Mouse (Mus musculus) MEL (cell line): ENCODE measurements around the gene Unc119. TPM values are rescaled to one million over a fixed set of nuclear protein-coding genes. Genes with fewer than 3 reads are reported as not detected.

Experiments used
- DNase-seq: peaks from one replicate; pipeline ENCODE4 v3.0.0; 2011; ENCODE audit warnings: low read depth, low spot score
- H3K27ac ChIP-seq: 2 replicates; pipeline ENCODE4 v1.5.1; 2012; ENCODE audit warnings: low read depth, mild to moderate bottlenecking, control low read depth, low read length, moderate library complexity; ENCODE audit not compliant: control insufficient read depth
- H3K27me3 ChIP-seq, 2 experiments: fragments of 150-350 bp in 1 of 2; sonication (generic) in 1 of 2; 2 replicates each; pipeline ENCODE4 v1.6.1; 2012; ENCODE audit warnings: low read length in 2 of 2, mild to moderate bottlenecking in 2 of 2, improper control_type of control experiment in 1 of 2, moderate library complexity in 1 of 2; ENCODE audit not compliant: insufficient read depth in 2 of 2, control insufficient read depth in 1 of 2
- H3K36me3 ChIP-seq, 2 experiments: 2 replicates each; pipeline ENCODE4 v1.6.1; 2012 to 2014; ENCODE audit warnings: low read length in 2 of 2, improper control_type of control experiment in 1 of 2, inconsistent platforms in 1 of 2, mild to moderate bottlenecking in 1 of 2; ENCODE audit not compliant: insufficient read depth in 2 of 2, control insufficient read depth in 1 of 2
- H3K4me1 ChIP-seq, 2 experiments: fragments of 150-350 bp in 1 of 2; sonication (generic) in 1 of 2; 2 replicates each; pipeline ENCODE4 v1.6.1; 2012; ENCODE audit warnings: low read length in 2 of 2, improper control_type of control experiment in 1 of 2, mild to moderate bottlenecking in 1 of 2; ENCODE audit not compliant: insufficient read depth in 2 of 2, control insufficient read depth in 1 of 2
- H3K4me3 ChIP-seq, 2 experiments: fragments of 150-350 bp in 1 of 2; sonication (generic) in 1 of 2; 2 replicates each; pipeline ENCODE4 v1.5.1; 2012; ENCODE audit warnings: low read depth in 2 of 2, low read length in 2 of 2, mild to moderate bottlenecking in 2 of 2, moderate library complexity in 2 of 2, control low read depth in 1 of 2, improper control_type of control experiment in 1 of 2; ENCODE audit not compliant: control insufficient read depth in 1 of 2, insufficient read depth in 1 of 2
- H3K79me2 ChIP-seq: 2 replicates; pipeline ENCODE4 v1.6.1; 2012; ENCODE audit warnings: mild to moderate bottlenecking, low read length, moderate library complexity; ENCODE audit not compliant: control insufficient read depth, poor library complexity, insufficient read depth
- H3K9ac ChIP-seq: 2 replicates; pipeline ENCODE4 v1.6.1; 2012; ENCODE audit warnings: low read depth, mild to moderate bottlenecking, control low read depth, low read length, moderate library complexity; ENCODE audit not compliant: control insufficient read depth, poor library complexity, severe bottlenecking
- H3K9me3 ChIP-seq: fragments of 150-350 bp; sonication (generic); replicated peaks from 2 replicates; pipeline ENCODE4 v1.6.1; 2012; ENCODE audit warnings: mild to moderate bottlenecking, low read length, improper control_type of control experiment, moderate library complexity; ENCODE audit not compliant: insufficient read depth
- E2F4 ChIP-seq: IDR thresholded peaks from 2 replicates; pipeline ENCODE4 v1.6.1; 2011; ENCODE audit warnings: low read depth, low read length, improper control_type of control experiment, borderline replicate concordance
- ELF1 ChIP-seq: IDR thresholded peaks from 2 replicates; pipeline ENCODE4 v1.6.1; 2014; ENCODE audit warnings: low read depth, mild to moderate bottlenecking, inconsistent platforms, low read length, improper control_type of control experiment, moderate library complexity
- GABPA ChIP-seq: IDR thresholded peaks from 2 replicates; pipeline ENCODE4 v1.6.1; 2012; ENCODE audit warnings: low read depth, mild to moderate bottlenecking, inconsistent platforms, low read length, improper control_type of control experiment, moderate library complexity
- GATA1 ChIP-seq: IDR thresholded peaks from 2 replicates; pipeline ENCODE4 v1.6.1; 2011; ENCODE audit warnings: low read depth, low read length, improper control_type of control experiment
- HCFC1 ChIP-seq: IDR thresholded peaks from 2 replicates; pipeline ENCODE4 v1.6.1; 2012; ENCODE audit warnings: low read depth, mild to moderate bottlenecking, inconsistent platforms, low read length, improper control_type of control experiment, moderate library complexity
- MAFK ChIP-seq: IDR thresholded peaks from 2 replicates; pipeline ENCODE4 v1.6.1; 2011; ENCODE audit warnings: low read depth, mild to moderate bottlenecking, low read length, improper control_type of control experiment, borderline replicate concordance
- MAX ChIP-seq: IDR thresholded peaks from 2 replicates; pipeline ENCODE4 v1.6.1; 2011; ENCODE audit warnings: low read length, improper control_type of control experiment
- MEF2A ChIP-seq: IDR thresholded peaks from 2 replicates; pipeline ENCODE4 v1.6.1; 2014; ENCODE audit warnings: low read depth, mild to moderate bottlenecking, inconsistent platforms, low read length, improper control_type of control experiment; ENCODE audit not compliant: poor library complexity, insufficient replicate concordance, severe bottlenecking; ENCODE audit errors: extremely low read depth
- MXI1 ChIP-seq: IDR thresholded peaks from 2 replicates; pipeline ENCODE4 v1.6.1; 2011; ENCODE audit warnings: mild to moderate bottlenecking, low read depth, low read length, improper control_type of control experiment
- MYC ChIP-seq: IDR thresholded peaks from 2 replicates; pipeline ENCODE4 v1.6.1; 2011; ENCODE audit warnings: low read depth, mild to moderate bottlenecking, low read length, improper control_type of control experiment, moderate library complexity
- NELFE ChIP-seq: IDR thresholded peaks from 2 replicates; pipeline ENCODE4 v1.6.1; 2011; ENCODE audit warnings: low read depth, low read length, improper control_type of control experiment
- NRF1 ChIP-seq: IDR thresholded peaks from 2 replicates; pipeline ENCODE4 v1.6.1; 2014; ENCODE audit warnings: low read depth, mild to moderate bottlenecking, inconsistent platforms, low read length, improper control_type of control experiment, moderate library complexity; ENCODE audit not compliant: poor library complexity, insufficient read depth, severe bottlenecking
- POLR2A ChIP-seq, 2 experiments: IDR thresholded peaks; 2 replicates each; pipeline ENCODE4 v1.6.1; 2011 to 2012; ENCODE audit warnings: low read length in 2 of 2, mild to moderate bottlenecking in 2 of 2, control low read depth in 1 of 2, improper control_type of control experiment in 1 of 2, low read depth in 1 of 2, moderate library complexity in 1 of 2; ENCODE audit not compliant: control insufficient read depth in 1 of 2, insufficient read depth in 1 of 2, poor library complexity in 1 of 2
- POLR2AphosphoS2 ChIP-seq: IDR thresholded peaks from 2 replicates; pipeline ENCODE4 v1.6.1; 2011; ENCODE audit warnings: low read length, improper control_type of control experiment
- TAL1 ChIP-seq: IDR thresholded peaks from 2 replicates; pipeline ENCODE4 v1.6.1; 2012; ENCODE audit warnings: mild to moderate bottlenecking, inconsistent platforms, low read length, moderate library complexity, mixed read lengths
- TBP ChIP-seq: IDR thresholded peaks from 2 replicates; pipeline ENCODE4 v1.8.0; 2011; ENCODE audit warnings: low read depth, low read length, improper control_type of control experiment
- USF2 ChIP-seq, 2 experiments: IDR thresholded peaks; 2 replicates each; pipeline ENCODE4 v1.6.1; 2011 to 2012; ENCODE audit warnings: improper control_type of control experiment in 2 of 2, low read length in 2 of 2, borderline replicate concordance in 1 of 2, inconsistent platforms in 1 of 2, low read depth in 1 of 2, mild to moderate bottlenecking in 1 of 2; ENCODE audit not compliant: insufficient read depth in 1 of 2
- ZC3H11A ChIP-seq: IDR thresholded peaks from 2 replicates; pipeline ENCODE4 v1.6.1; 2012; ENCODE audit warnings: low read depth, mild to moderate bottlenecking, inconsistent platforms, low read length, improper control_type of control experiment
- ZKSCAN1 ChIP-seq: IDR thresholded peaks from 2 replicates; pipeline ENCODE4 v1.6.1; 2012; ENCODE audit warnings: low read depth, mild to moderate bottlenecking, inconsistent platforms, low read length, improper control_type of control experiment, moderate library complexity
- ZMIZ1 ChIP-seq: IDR thresholded peaks from 2 replicates; pipeline ENCODE4 v1.6.1; 2012; ENCODE audit warnings: low read depth, mild to moderate bottlenecking, inconsistent platforms, low read length, improper control_type of control experiment, moderate library complexity
- polyA plus RNA-seq, 2 experiments: library from polyadenylated mRNA; stranded (reverse) in 1 of 2; unstranded in 1 of 2; fragments of >175 nt in 1 of 2; fragments of >200 nt in 1 of 2; gene quantifications; 2 replicates each; pipeline versions ENCODE4 v1.2.1 to v1.2.4; 2012; ENCODE audit warnings: low replicate concordance in 2 of 2, low read depth in 1 of 2; ENCODE audit not compliant: insufficient read length in 2 of 2, insufficient read depth in 1 of 2, missing spikeins in 1 of 2
- total RNA-seq: library from RNA; depleted of rRNA; stranded (reverse); fragments of 300-350 nt; gene quantifications from 2 replicates; pipeline ENCODE4 v1.2.3, GENCODE M21; 2012

Unc119 gene
- total and polyA plus RNA-seq, 3 experiments: 61.7 to 140 TPM; not detected in 1

- Histone ChIP-seq H3K36me3 (no peaks in the 10 kb centered on the region; a peak in 1 of 4 replicates), H3K4me1 (peaks cover 0 to 10% of the 10 kb centered on the region in 2 experiments; a peak in 2 of 4 replicates), H3K9me3 (no peaks in the 10 kb centered on the region), H3K9ac (no peak overlapping the region), H3K27me3 (peaks cover 12 to 15% of the 10 kb centered on the region in 2 experiments), H3K27ac (no peak overlapping the region), H3K79me2 (no peaks in the 10 kb centered on the region), H3K4me3 (no peak overlapping the region)
- TF ChIP-seq MXI1 (no peak), USF2 (IDR thresholded peaks at IDR 0.05; ENCODE audit: borderline replicate concordance in 1 of 2, insufficient read depth in 1 of 2, low read depth in 1 of 2, low read length in 2 of 2) (no peak), POLR2A (IDR thresholded peaks at IDR 0.05; ENCODE audit: control insufficient read depth in 1 of 2, insufficient read depth in 1 of 2, low read depth in 1 of 2, low read length in 2 of 2, poor library complexity in 1 of 2) (no peak), HCFC1 (no peak), MEF2A (no peak), ELF1 (no peak), NELFE (no peak)
- no peak for DNase-seq
Measured at GRCm38 (mm10) chr11:78363309-78364007, 20.2 kb downstream of the Unc119 start.

GRCm38 (mm10) chr11:78364103-78364502, 20.8 kb downstream of the Unc119 start:
- Histone ChIP-seq H3K79me2 (no peaks in the 10 kb centered on the region), H3K36me3 (no peaks in the 10 kb centered on the region; a peak in 1 of 4 replicates), H3K9me3 (no peaks in the 10 kb centered on the region), H3K27me3 (peaks cover 13 to 19% of the 10 kb centered on the region in 2 experiments), H3K4me1 (peaks cover 0 to 10% of the 10 kb centered on the region in 2 experiments; a peak in 2 of 4 replicates), H3K9ac (no peak overlapping the region), H3K4me3 (no peak overlapping the region), H3K27ac (no peak overlapping the region)
- TF ChIP-seq E2F4 (no peak), MYC (no peak), MAFK (no peak), TAL1 (no peak), POLR2A (IDR thresholded peaks at IDR 0.05; ENCODE audit: control insufficient read depth in 1 of 2, insufficient read depth in 1 of 2, low read depth in 1 of 2, low read length in 2 of 2, poor library complexity in 1 of 2) (no peak), MEF2A (no peak), TBP (no peak), MAX (no peak), ZKSCAN1 (no peak), NRF1 (no peak), ZMIZ1 (no peak), POLR2AphosphoS2 (no peak), USF2 (IDR thresholded peaks at IDR 0.05; ENCODE audit: borderline replicate concordance in 1 of 2, insufficient read depth in 1 of 2, low read depth in 1 of 2, low read length in 2 of 2) (no peak), ZC3H11A (no peak), GATA1 (no peak), GABPA (no peak)
- no peak for DNase-seq
